Mouse (Mus musculus): Measurements from ENCODE around the gene Elavl4. TPM values are rescaled to one million over a fixed set of nuclear protein-coding genes. Genes with fewer than 3 reads are reported as not detected.

Elavl4 gene
- polyA plus RNA-seq, 1 experiment = not detected

DNA sequence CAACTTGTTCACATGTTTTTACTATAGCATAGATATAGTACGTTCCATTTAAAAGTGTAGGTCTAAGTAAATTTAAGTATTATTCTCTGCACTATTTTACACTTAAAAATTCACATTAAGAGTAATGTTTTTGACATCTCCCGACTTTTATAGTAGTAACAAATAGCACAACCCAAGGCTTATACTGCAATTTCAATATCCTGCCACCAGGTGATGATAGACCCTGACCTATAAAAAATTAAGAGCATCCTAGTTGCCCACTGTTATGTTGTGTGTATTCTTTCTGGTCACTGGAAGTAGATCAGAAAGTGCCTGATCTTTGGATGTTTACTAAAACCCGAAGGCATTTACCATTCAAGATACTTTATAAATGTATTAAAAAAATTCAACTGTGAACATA, 55.9 kb downstream of the Elavl4 start:
- Histone ChIP-seq H3K36me3 (replicated peaks; ENCODE audit: low read length) (no peaks in the 10 kb centered on the region), H3K9me3 (no peaks in the 10 kb centered on the region), H3K27me3 (replicated peaks) (no peaks in the 10 kb centered on the region), H3K4me1 (no peaks in the 10 kb centered on the region), H3K4me3 (replicated peaks) (no peak overlapping the region)
- TF ChIP-seq FLI1 (IDR thresholded peaks at IDR 0.05; ENCODE audit: low read length) = no peak
- TF ChIP-seq GATA1 (IDR thresholded peaks at IDR 0.05; ENCODE audit: borderline replicate concordance, low read length) = no peak

DNA sequence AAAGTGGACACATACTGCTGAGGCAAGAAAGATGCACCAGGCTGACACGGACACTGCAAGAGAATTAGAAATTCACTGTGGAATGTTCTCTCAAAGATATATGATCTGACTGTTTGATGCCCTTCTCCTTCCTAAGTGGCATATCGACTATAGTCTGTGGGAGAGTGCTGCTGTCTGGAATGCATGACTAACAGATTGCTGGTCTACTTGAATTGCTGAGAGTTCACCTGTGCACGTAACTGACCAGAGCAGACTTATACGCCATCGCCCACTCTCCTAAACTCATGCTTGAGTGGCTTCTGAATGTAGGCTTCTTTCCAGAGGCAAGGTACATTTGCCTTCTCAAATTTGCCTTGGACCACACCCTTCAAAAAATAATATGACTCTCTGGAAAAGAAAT, 58.5 kb downstream of the Elavl4 start:
- TF ChIP-seq GATA1 (IDR thresholded peaks at IDR 0.05; ENCODE audit: borderline replicate concordance, low read length) (no peak), FLI1 (IDR thresholded peaks at IDR 0.05; ENCODE audit: low read length) (no peak)
- no peaks in the 10 kb centered on the region for H3K9me3 ChIP-seq
- no peak overlapping the region for H3K4me3 ChIP-seq (replicated peaks)
- H3K36me3 ChIP-seq (replicated peaks; ENCODE audit: low read length) = no peaks in the 10 kb centered on the region
- H3K27me3 ChIP-seq (replicated peaks) = no peaks in the 10 kb centered on the region
- no peaks in the 10 kb centered on the region for H3K4me1 ChIP-seq

DNA sequence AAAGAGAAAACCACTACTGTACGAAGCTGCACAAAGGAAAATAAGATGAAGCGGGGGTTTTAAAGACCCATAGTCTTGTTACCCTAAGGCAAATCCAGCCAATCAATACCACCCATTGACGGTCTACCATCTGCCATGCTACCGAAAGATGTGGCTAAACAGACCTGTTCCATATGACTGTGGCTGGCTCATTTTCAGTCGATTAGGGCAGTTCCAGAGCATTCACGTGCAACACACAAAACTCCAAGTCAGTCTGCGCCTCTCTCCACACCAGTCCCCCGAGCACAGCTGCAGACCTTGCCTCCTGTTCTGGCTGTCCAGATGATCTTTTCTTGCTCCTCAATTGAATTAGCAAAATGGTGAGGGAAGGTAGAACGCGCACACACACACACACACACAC, 59.2 kb downstream of the Elavl4 start:
- TF ChIP-seq GATA1 (IDR thresholded peaks at IDR 0.05; ENCODE audit: borderline replicate concordance, low read length) (no peak), FLI1 (IDR thresholded peaks at IDR 0.05; ENCODE audit: low read length) (no peak)
- no peaks in the 10 kb centered on the region for H3K36me3 ChIP-seq (replicated peaks; ENCODE audit: low read length)
- H3K27me3 ChIP-seq (replicated peaks) = no peaks in the 10 kb centered on the region
- no peaks in the 10 kb centered on the region for H3K9me3 ChIP-seq
- no peak overlapping the region for H3K4me3 ChIP-seq (replicated peaks)
- no peaks in the 10 kb centered on the region for H3K4me1 ChIP-seq

DNA sequence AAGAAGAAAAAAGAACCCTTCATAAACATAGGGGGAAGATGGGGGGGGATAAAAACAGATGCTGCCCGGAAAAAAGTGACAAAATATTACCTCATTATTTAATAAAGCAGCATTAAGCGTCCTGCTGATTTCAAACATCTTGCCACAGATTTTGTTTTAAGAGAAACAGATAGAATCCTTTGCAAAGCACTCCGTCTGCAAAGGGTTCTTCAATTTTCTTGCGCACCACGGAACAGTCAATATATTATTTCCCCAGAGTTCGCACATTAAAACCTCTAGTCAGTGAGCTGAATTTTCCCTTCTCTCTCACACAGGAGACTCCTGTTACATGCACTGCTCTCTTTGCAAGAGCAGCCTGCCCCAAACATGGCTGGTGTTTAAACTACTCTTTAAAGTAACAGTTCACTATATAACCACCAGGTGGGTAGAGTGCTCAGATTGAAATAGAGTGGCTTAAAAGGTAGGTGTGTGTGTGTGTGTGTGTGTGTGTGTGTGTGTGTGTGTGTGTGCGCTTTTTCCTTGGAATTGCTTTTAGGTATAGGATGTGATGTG, 61.1 kb downstream of the Elavl4 start:
- Histone ChIP-seq H3K4me1 (peaks cover 9% of the 10 kb centered on the region), H3K9me3 (no peaks in the 10 kb centered on the region), H3K4me3 (replicated peaks) (no peak overlapping the region), H3K27me3 (replicated peaks) (peaks cover 6% of the 10 kb centered on the region), H3K36me3 (replicated peaks; ENCODE audit: low read length) (no peaks in the 10 kb centered on the region)
- TF ChIP-seq FLI1 (IDR thresholded peaks at IDR 0.05; ENCODE audit: low read length) = no peak

DNA sequence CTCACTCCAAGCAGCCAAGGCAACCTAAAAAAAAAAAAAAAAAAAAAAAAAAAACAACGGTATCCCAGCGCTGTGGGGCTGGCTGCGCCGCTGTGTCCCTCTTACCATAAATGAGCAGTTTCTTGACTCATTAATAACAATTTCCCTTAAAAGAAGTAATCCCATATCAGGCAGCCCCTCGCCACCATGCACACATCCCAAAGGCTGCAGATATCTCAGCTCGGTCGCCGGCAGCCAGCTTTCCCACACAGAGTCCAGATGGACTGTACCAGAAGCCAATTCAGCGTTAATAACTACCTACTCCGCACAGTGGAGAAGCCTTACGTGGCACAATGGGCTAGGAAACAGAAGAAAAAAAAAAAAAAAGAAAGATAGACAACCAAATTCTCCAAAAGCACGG, 61.7 kb downstream of the Elavl4 start:
- Histone ChIP-seq H3K36me3 (replicated peaks; ENCODE audit: low read length) (no peaks in the 10 kb centered on the region), H3K27me3 (replicated peaks) (peaks cover 6% of the 10 kb centered on the region), H3K4me3 (replicated peaks) (no peak overlapping the region), H3K4me1 (peaks cover 12% of the 10 kb centered on the region), H3K9me3 (no peaks in the 10 kb centered on the region)
- TF ChIP-seq GATA1 (IDR thresholded peaks at IDR 0.05; ENCODE audit: borderline replicate concordance, low read length) (no peak), FLI1 (IDR thresholded peaks at IDR 0.05; ENCODE audit: low read length) (no peak)

DNA sequence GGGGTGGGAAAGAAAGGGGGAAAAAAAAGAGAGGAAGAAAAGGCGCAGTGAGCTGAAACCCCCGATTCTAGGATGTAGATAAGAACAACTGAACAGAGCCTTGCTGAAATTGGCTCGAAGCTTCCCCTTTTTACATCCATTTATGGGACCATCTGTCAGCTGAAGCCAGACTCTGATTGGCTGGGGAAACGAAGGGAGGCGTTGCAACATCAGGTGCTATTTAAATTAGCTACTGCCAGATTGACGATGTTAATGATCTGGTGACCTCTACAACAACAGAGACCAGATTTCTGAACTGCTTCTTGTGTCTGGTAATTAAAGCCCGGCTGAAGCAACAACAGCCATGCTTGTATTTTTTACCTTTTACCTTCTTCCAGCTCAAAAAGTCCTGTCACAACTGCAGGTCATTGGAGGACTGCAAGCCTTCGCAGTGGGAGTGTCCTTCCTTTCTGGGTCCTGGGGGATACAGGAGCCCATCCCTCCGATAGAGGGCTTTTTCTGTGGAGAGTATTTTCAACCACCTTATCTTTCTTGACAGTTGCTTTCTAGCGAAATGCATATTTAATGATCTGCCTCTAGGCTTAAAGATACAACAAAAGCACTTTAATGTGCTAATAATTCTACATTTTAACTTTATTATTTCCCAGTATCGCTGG, 64.2 kb downstream of the Elavl4 start:
- no peaks in the 10 kb centered on the region for H3K9me3 ChIP-seq
- H3K27me3 ChIP-seq (replicated peaks) = peaks cover 6% of the 10 kb centered on the region
- no peaks in the 10 kb centered on the region for H3K36me3 ChIP-seq (replicated peaks; ENCODE audit: low read length)
- H3K4me3 ChIP-seq (replicated peaks) = no peak overlapping the region
- H3K4me1 ChIP-seq = peaks cover 12% of the 10 kb centered on the region
- no peak for TF ChIP-seq GATA1 (IDR thresholded peaks at IDR 0.05; ENCODE audit: borderline replicate concordance, low read length)
- TF ChIP-seq FLI1 (IDR thresholded peaks at IDR 0.05; ENCODE audit: low read length) = no peak

DNA sequence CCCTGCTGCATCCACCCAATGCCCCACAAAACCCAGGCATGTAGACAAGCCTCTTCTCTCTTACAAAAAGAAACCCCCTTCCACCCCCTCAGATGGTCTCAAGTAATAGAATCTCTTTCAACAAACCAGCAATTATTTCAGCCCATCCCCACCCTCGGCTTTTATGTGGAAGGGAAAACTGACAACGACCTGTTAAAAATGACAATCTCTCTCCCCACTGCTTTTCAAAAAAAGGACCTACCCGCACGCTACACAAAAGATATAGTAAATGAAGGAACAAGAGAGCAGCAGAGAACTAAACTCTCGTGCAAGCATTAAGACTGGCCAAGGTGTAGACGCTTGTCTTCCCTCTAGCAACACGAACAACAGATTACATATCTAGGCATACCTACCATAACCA, 64.9 kb downstream of the Elavl4 start:
- Histone ChIP-seq H3K27me3 (replicated peaks) (peaks cover 6% of the 10 kb centered on the region), H3K9me3 (no peaks in the 10 kb centered on the region), H3K4me3 (replicated peaks) (no peak overlapping the region), H3K4me1 (peaks cover 12% of the 10 kb centered on the region), H3K36me3 (replicated peaks; ENCODE audit: low read length) (no peaks in the 10 kb centered on the region)
- TF ChIP-seq GATA1 (IDR thresholded peaks at IDR 0.05; ENCODE audit: borderline replicate concordance, low read length) (no peak), FLI1 (IDR thresholded peaks at IDR 0.05; ENCODE audit: low read length) (no peak)

DNA sequence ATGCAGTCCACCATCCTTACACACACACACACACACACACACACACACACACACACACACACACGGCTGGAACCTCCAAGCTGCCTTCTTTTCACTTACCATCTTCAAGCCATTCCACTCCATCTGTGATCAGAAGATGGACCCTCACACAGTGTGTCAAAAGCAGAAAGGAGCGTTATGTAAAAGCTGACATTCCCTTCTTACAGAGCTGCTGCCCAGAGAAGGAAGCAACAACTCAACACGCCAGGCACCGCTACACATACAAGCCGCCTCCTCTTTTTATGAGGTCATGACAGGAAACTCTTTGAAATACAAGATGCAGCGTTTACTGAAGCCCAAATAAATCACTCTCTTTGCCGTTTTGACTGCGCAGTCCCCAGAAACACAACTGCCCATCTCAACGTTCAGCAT, 65.3 kb downstream of the Elavl4 start:
- Histone ChIP-seq H3K4me1 (peaks cover 12% of the 10 kb centered on the region), H3K9me3 (no peaks in the 10 kb centered on the region), H3K4me3 (replicated peaks) (peak overlapping the region; percentile 71), H3K27me3 (replicated peaks) (peaks cover 6% of the 10 kb centered on the region), H3K36me3 (replicated peaks; ENCODE audit: low read length) (no peaks in the 10 kb centered on the region)
- TF ChIP-seq GATA1 (IDR thresholded peaks at IDR 0.05; ENCODE audit: borderline replicate concordance, low read length) (no peak), FLI1 (IDR thresholded peaks at IDR 0.05; ENCODE audit: low read length) (no peak)

DNA sequence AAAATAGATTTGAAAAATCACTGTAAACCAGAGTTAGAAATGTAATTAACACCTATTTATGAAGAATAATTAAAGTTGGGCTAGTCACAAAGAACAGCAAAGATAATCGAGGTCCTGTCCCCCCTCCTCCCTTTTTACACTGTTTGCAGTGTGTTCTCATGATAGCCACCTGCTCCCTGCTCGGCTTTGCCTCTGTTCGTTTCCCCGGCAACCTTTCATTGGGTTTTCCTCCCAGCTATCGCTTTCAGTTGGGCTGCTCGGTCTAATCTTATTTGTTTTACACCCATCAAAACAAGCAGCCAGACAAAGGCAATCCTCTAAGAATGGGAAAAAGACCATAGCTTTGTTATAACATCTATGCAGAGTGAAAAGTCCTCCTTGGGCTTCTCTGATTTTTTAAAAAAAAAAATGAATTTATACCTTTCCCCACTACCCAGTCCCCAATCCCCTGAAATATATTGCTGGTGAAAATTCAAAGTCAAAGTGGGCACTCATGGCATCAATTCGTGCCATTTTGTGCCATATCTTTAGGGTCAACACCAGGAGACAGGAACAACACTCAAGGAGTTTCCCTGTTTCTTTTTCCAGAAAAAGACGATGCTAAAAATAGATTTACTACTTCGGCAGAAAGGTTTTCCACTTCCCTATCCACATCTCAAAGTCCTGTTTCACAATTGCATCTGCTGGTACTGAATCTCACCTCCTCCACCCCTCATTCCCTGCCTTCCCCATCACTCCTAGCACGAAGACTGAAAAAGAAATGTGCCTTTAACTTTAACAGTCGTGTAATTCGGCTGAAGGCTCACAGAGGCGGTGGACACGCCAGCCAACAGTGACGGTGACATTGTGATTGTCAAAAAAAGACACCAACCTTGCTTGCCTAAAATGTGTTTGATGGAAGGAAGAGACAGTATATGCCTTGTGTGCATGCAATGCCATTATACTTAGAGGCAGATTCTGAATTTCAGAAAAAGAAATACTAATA, 66.1 kb downstream of the Elavl4 start:
- no peaks in the 10 kb centered on the region for H3K9me3 ChIP-seq
- TF ChIP-seq FLI1 (IDR thresholded peaks at IDR 0.05; ENCODE audit: low read length) (no peak), GATA1 (IDR thresholded peaks at IDR 0.05; ENCODE audit: borderline replicate concordance, low read length) (no peak)
- no peaks in the 10 kb centered on the region for H3K36me3 ChIP-seq (replicated peaks; ENCODE audit: low read length)
- peaks cover 12% of the 10 kb centered on the region for H3K4me1 ChIP-seq
- peak overlapping the region; percentile 71 for H3K4me3 ChIP-seq (replicated peaks)
- peaks cover 6% of the 10 kb centered on the region for H3K27me3 ChIP-seq (replicated peaks)

DNA sequence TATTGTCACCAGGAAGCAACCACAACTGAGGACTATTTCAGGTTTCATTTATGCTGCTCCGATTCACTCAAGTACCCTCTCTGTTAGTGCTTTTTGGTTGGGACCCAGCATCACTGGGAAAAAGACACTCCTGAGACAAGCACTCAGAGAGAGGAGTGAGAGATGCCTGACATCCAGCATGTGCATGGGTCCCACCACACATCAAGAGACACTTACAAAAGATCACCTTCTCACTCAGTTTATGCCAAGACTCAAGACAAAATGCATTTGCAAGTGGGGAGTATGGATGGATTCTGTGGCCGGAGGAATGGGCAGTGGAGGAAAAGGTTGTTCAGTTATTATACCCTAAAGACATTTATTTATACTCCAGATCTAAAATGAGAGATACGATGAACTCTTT, 67.3 kb downstream of the Elavl4 start:
- TF ChIP-seq FLI1 (IDR thresholded peaks at IDR 0.05; ENCODE audit: low read length) (no peak), GATA1 (IDR thresholded peaks at IDR 0.05; ENCODE audit: borderline replicate concordance, low read length) (no peak)
- Histone ChIP-seq H3K4me1 (peaks cover 12% of the 10 kb centered on the region), H3K27me3 (replicated peaks) (peaks cover 6% of the 10 kb centered on the region), H3K4me3 (replicated peaks) (no peak overlapping the region), H3K36me3 (replicated peaks; ENCODE audit: low read length) (no peaks in the 10 kb centered on the region), H3K9me3 (no peaks in the 10 kb centered on the region)

All from megakaryocyte, embryonic 14.5 days (primary cell).